Mouse (Mus musculus) limb, embryonic 11.5 days (tissue): ENCODE measurements around the gene Rpl3. TPM values are rescaled to one million over a fixed set of nuclear protein-coding genes. Genes with fewer than 3 reads are reported as not detected.

Experiments used
- ATAC-seq: fragments of 200-750 bp; cut with Nextera tagmentation; 2 replicates; pipeline ENCODE4 v1.8.0; 2017; ENCODE audit warnings: low read depth; ENCODE audit not compliant: insufficient number of reproducible peaks, low FRiP score, low TSS enrichment
- DNase-seq: peaks from one replicate; pipeline ENCODE4 v3.0.0-alpha.2; 2015; ENCODE audit warnings: low spot score
- H3K27ac ChIP-seq: fragments of 300-500 bp; sonication (generic); replicated peaks from 2 replicates; pipeline ENCODE4 v1.5.1; 2014; ENCODE audit warnings: low read depth, mild to moderate bottlenecking, low read length
- H3K27me3 ChIP-seq: fragments of 300-500 bp; sonication (generic); 2 replicates; pipeline ENCODE4 v1.6.1; 2014; ENCODE audit warnings: mild to moderate bottlenecking, low read length, mixed read lengths; ENCODE audit not compliant: control insufficient read depth, insufficient read depth
- H3K36me3 ChIP-seq: fragments of 300-500 bp; sonication (generic); 2 replicates; pipeline ENCODE4 v1.6.1; 2014; ENCODE audit warnings: mild to moderate bottlenecking, low read length, moderate library complexity, mixed read lengths; ENCODE audit not compliant: control insufficient read depth, insufficient read depth
- H3K4me1 ChIP-seq: fragments of 300-500 bp; sonication (generic); 2 replicates; pipeline ENCODE4 v1.6.1; 2014; ENCODE audit warnings: low read length, mixed read lengths; ENCODE audit not compliant: control insufficient read depth, insufficient read depth
- H3K4me2 ChIP-seq: fragments of 300-500 bp; sonication (generic); 2 replicates; pipeline ENCODE4 v1.6.1; 2014; ENCODE audit warnings: low read depth, mild to moderate bottlenecking, moderate library complexity; ENCODE audit not compliant: severe bottlenecking
- H3K4me3 ChIP-seq: fragments of 300-500 bp; sonication (generic); 2 replicates; pipeline ENCODE4 v1.5.1; 2014; ENCODE audit warnings: low read depth, low read length
- H3K9ac ChIP-seq: fragments of 300-500 bp; sonication (generic); 2 replicates; pipeline ENCODE4 v1.6.1; 2014; ENCODE audit warnings: mild to moderate bottlenecking, low read length
- H3K9me3 ChIP-seq: fragments of 300-500 bp; sonication (generic); 2 replicates; pipeline ENCODE4 v1.6.1; 2016; ENCODE audit warnings: low read length; ENCODE audit not compliant: control insufficient read depth
- WGBS: fragments of 180-500 bp; shearing (Covaris S2); extraction: QIAGEN DNeasy Blood & Tissue Kit; methylation state at CpG from one replicate; pipeline ENCODE4 v1.1.7; 2014; 5-methylcytosine and 5-hydroxymethylcytosine counted together
- microRNA-seq: library from miRNA; unstranded; fragments of <30 nt; microRNA quantifications from one replicate; pipeline ENCODE4, GENCODE M21; 2016
- polyA plus RNA-seq: library from polyadenylated mRNA; unstranded; fragments of >200 nt; fragmentation: Nextera tagmentation; extraction: Ambion mirVana; gene quantifications from 2 replicates; pipeline ENCODE4 v1.2.1, GENCODE M21; 2014

Rpl3 gene
- polyA plus RNA-seq, 1 experiment from 2014 or later: 1,338 TPM

DNA sequence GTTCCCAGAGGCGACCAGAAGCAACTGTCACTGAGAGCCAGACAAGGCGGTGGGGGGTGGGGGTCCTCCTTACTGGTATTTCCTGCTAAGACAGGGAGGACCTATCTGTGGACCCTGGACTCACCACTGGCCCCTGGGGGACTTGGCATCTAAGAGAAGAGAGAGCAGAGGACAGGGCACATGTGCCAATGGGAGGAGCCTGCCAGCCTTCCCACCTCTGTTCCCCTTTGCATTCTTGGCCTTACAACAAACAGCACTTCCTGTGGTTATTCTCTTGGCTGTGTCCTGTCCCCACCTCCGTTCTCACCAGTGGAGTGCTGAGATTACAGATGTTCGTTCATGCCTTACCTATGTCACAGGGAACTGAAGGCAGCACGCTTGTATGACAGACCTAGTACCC lies 62.8 kb downstream of the Rpl3 start:
- no peak overlapping the region for H3K27ac ChIP-seq
- no peak overlapping the region for H3K4me3 ChIP-seq
- H3K9ac ChIP-seq: no peak overlapping the region
- no peak overlapping the region for H3K4me2 ChIP-seq
- H3K36me3 ChIP-seq: no peaks in the 10 kb centered on the region
- 70% methylated on average over 5 of the region's 5 CpGs for WGBS
- no peaks in the 10 kb centered on the region for H3K27me3 ChIP-seq
- no peak for ATAC-seq
- H3K4me1 ChIP-seq: peaks cover 7% of the 10 kb centered on the region
- no peak for DNase-seq
- H3K9me3 ChIP-seq: no peaks in the 10 kb centered on the region

Small RNAs within 50 kb of the gene (microRNA-seq; reads per million reads assigned to microRNA genes)
- gene Snord43: 29.0 reads per million, percentile 33 among the genes with 10 or more reads in this experiment

Other genes starting within 250 kb of the Rpl3 start
- gene Apobec3, start 200.2 kb downstream of the Rpl3 start, polyA plus RNA-seq: 9.7 and 11.8 TPM in 2 replicates
- 0.97 and 1.4 TPM in 2 replicates for gene Cbx7, start 120.7 kb downstream of the Rpl3 start, polyA plus RNA-seq
- 1.6 and 2.4 TPM in 2 replicates for gene Pdgfb, start 76.9 kb downstream of the Rpl3 start, polyA plus RNA-seq
- 3.0 and 4.1 TPM in 2 replicates for gene Syngr1, start 534 bp downstream of the Rpl3 start, polyA plus RNA-seq
- gene Tab1, start 41.3 kb upstream of the Rpl3 start, polyA plus RNA-seq: 35.4 and 35.5 TPM in 2 replicates
- 6.5 and 6.8 TPM in 2 replicates for gene Mgat3, start 81.9 kb upstream of the Rpl3 start, polyA plus RNA-seq
- gene Mief1, start 142.2 kb upstream of the Rpl3 start, polyA plus RNA-seq: 33.8 and 36.7 TPM in 2 replicates
- gene AC140267.1, start 144.0 kb upstream of the Rpl3 start, polyA plus RNA-seq: not detected in 2 replicates
- 110 and 125 TPM in 2 replicates for gene Atf4, start 163.3 kb upstream of the Rpl3 start, polyA plus RNA-seq
- 74.7 and 79.0 TPM in 2 replicates for gene Rps19bp1, start 172.4 kb upstream of the Rpl3 start, polyA plus RNA-seq
- 0.01 TPM in 1 of 2 replicates, not detected in the other for gene Cacna1i, start 195.4 kb upstream of the Rpl3 start, polyA plus RNA-seq